Mouse (Mus musculus): ENCODE data around the gene Mettl24.
"Not testable (repeated sequence)": the region's sequence is repeated elsewhere in the genome, so short reads cannot be mapped to it uniquely, and the experiment has no call there.

Gene Mettl24

DNA sequence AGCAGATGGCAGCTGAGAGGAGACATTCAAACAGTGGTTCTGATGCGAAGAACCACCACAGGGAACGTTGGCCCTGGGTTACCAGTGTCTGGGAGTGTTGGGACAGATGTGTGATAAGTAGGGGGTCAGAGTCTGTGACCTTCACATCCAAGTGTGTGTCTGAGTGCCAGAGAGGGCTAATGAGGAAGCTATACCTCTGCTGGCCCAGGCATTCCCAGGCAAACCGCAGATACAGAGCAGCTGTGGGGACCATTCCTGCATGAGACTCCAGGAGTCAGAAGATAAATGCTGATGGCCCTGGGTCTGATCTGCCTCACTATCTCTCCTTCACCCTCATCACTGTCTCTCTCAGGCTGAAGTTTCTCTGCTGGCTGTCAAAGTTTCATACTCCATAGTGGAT is 57.6 kb downstream of the Mettl24 start:
- DNase-seq = no peak

DNA sequence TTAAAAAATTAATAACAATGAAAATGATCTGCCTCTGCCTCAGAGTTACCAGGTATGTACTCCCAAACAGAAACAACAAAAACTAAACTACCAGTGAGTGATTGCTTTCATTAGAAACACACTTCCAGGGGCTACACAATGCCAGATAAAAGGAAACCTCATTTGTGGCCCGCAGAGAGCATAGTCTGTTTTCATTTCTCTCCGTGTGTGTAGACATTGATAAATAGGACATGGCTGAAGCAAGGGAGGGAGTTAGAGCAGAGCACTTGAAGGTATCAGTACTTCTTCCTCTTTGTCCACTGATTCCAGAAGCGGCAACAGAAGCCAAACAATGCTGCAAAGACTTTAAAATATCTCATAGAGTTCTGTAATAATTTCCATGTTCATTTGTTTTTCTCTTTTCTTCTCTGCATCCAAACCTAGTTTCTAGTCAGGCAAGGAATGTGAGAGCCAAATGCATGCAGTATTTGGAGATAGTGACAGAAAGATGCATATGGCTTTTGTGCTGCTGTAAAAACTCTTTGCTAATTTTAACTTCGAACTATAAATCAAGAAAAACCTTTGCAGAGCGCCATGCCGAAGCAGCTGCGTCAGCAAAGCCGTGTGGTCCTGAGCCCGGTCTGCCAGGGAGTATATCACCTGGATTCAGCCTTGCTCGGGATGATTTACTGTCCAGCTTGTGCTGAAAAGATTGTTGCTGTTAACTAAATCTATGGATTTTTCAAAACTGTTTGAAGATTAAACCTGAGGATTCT is 67.4 kb downstream of the Mettl24 start:
- DNase-seq = no peak

DNA sequence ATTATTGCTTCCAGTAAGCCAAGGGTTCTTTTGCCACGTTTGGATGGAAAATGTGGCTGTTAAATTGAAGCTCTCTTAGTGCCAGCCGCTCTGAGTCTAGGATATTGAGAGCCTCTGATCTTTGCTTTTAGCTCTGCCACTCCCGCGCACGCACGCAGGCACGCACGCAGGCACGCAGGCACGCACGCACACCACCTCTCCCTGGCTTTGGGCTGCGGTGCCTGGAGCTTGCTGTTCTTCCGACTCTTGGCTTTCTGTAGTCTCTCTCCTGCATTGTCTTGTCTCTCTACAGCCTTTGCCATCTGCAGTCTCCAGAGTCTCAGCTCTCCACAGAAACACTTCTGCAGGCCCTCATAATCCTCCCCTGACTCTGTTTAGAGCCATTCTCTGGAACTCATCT is 68.1 kb downstream of the Mettl24 start:
- DNase-seq = no peak

DNA sequence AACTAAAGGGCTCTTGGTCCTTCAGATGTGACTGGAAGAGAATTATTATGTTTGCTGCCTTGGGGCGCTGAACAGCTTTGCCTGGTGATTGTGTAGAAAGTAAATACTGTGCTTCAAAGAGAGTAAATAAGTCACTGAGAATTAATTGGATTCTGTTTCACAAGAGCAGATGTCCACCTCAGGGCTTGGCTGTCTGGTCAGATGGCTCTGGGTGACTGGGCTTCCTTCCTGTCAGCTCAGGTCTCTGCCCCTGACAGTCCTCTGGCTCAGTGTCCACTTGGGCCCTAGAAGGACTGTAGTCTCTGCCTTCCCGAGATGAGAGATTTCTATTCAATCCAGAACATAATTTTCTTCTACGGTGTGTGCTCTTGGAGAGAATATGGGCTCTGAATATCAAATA is 70.0 kb downstream of the Mettl24 start:
- no peak for DNase-seq

DNA sequence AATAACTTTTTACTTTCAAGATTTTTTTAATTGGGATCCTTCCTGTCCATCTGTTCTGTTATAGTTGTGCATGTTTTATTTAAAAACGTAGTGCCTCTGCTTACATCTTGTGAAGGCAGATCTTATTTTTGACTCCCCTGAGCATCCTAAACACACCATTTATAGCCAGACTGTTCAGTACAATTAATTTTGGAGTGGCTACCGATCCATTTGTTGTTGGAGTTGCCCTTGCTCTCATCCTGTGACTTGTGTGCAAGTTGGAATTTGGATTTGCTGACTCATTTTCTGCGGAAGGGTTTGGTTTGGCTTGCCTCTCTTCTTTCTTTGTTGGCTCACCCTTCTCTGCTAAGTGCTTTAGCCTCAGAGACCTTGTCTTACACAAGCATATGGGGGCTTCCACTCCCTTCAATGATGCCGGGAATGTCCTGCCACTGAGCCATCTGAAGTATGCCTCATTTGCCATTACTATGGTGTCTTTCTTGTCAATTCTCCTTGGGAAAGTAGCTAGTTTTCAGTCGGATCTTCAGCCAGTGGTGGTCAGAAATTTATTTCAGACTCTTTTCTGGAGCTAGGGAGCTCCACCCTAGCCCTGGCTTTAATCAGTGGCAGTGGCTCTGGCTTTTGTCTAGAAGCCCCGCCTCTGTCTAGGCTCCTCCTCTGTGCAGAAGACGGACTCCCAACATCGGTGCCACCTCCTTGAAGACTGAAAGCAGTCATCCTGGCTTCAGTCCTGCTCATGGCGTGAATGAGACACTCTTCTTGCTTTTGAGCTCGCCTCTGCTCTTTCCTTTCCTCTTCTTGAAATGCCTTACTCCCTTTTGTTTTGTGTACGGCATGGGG is 75.3 kb downstream of the Mettl24 start:
- no peak for DNase-seq

DNA sequence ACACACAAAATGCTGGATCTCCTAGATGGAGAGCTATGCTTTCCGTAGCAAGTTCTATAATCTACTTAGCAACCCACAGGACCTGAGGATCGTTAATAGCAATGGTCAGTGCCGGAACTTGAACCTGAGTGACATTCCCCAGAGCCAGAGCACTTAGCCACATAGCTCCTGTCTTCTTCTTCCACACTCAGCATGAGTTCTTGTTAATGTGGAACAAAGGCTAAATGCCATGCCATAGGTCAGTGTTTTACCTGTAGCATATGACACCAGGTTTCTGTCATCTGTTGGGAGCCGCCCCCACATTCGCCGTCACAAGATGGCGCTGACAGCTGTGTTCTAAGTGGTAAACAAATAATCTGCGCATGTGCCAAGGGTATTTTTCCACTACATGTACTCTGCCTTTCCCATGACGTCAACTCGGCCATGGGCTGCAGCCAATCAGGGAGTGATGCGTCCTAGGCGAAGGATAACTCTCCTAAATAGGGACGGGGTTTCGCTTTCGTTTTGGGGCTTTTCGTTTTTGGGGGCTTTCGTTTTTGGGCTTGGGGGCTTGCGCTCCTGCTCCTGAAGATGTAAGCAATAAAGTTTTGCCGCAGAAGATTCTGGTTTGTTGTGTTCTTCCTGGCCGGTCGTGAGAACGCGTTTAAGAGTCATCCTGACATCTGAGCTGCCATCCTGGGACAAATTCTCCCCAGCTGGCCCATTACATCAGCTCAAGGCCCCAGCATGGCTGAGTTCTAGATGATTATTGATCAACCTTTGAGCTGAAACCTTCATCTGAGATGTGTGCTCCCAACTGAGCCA is 76.5 kb downstream of the Mettl24 start:
- not testable (repeated sequence) for DNase-seq

DNA sequence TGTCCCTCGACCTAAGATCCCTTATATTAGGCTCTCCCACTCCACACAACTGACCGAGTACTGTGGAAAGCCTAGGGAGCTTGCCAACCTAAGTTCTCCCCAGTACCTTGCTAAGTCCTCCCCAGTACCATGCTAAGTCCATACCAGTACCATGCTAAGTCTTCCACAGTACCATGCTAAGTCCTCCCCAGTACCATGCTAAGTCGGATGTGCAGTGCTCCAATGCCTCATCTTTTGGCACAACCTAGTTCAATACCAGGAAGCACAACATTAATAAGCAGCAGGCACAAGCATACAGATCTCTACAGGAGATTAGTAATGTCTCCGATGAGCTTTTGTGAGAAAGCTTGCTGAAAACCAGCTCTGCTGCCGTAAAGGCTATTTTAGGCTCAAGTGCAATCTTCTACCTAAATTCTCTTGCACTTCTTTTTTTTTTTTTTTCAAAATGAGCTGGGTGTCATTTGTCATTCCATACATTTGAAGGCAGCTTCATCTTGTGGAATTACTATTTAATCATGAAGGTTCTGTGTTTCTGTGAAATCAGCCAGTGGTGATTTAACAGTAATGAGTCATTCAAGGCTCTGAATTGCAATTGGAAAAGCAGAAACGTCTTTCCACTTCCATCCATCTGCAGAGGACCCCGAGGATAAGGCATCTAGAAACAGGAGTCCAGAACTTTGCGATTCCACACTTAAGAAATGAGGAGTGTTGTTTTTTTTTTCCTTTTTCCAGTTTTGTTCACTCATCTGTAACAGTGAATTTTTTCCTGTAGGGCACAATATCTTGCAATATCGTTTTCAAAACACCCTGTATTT is 77.3 kb downstream of the Mettl24 start:
- no peak for DNase-seq

DNA sequence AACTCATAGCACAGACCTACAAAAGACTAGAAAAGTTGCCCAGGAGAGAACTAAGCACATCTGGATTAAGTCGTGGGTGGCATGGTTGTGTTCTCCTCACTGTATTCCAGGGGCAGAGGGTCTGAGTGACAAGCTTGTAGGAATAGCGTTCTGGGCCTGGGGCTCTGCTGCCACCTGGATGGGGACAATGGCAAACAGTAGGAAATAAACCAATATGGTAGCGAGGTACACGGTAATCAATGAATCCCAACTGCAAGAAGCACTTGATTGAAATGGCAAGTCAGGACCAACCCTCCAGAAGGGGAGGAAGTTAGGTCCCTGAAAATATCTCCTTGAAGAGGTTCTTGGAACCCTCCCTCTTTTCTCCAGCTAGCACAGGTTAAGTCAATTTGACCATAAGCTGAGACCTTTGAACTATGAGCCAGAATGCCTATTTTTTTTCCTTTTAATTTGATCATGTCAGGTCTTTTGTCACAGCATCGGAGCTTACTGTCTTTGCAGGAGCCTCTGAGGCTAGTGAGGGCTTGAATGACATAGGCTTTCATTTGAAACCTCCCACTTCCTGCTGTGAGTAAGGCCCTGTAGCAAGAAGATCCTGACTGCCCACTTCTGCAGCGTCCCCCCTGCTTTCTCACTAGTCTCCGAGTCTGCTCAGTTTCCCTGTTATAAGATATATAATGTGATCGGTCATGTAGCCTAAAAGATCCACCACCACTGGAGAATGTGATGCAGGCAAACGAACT is 78.1 kb downstream of the Mettl24 start:
- no peak for DNase-seq

DNA sequence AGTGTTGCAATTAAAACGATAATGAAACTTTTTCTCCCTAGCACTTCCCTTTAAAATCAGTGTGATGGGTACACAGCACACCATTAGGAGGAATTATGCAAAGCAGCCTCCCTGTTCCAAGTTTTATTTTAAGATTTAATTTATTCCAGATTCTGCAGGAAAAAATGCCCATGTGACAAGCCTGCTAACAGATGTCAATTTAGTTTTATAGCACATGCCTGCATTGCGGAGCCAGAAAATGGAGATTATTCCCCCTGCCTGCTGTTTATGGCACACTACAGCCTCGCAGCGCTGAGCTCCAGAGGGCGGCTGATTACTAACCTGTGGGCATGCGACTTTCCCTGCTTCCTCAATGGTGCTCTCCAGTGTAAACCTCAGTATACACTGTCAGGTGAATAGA is 79.5 kb downstream of the Mettl24 start:
- peak; percentile 87 for DNase-seq

DNA sequence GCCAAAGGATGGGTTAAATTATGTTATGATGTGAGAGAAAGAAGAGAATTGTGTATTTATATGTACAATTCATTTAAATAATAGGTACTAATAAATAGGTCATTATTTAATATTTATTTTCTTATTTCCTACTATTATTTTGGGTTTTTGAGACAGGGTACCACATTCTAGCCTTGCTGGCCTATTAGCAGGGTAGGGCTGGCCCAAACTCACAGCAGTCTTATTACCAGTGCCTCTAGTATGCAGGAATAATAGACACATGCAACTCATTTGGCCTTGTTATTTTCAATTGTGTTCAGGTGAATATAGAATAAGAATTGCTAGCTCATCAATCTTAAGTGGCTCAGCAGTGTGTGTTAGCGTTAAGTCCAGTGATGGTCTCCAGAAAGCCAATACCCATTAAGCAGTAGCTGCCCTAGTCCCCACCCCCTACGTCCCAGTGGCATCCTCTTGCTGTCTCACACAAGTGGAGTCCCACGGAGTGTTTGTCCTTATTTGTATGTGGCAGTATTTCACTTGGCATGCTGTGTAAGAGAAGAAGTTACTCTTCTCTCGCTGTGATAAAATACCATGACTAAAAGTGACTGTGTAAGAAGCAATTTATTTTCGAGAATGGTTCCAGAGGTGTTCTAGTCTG is 80.1 kb downstream of the Mettl24 start:
- no peak for DNase-seq

DNA sequence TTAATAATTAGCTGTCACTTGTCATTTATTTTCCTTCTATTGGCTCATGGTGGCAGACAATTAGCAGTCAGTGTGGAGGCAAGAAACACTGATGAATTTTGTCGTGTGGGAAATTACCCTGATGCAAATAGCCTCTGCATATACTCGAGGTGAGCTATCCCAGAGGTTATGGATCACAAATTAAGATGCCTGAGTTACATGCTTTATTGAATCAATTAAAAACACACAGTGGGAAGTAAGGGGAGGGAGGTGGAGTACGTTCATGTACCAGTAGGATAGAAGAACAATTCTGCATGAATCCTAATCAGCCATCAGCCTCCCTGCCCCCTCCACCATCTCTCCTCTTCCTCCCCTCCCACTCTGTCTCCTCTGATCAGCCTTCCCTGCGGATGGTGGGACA is 89.2 kb downstream of the Mettl24 start:
- DNase-seq = no peak

DNA sequence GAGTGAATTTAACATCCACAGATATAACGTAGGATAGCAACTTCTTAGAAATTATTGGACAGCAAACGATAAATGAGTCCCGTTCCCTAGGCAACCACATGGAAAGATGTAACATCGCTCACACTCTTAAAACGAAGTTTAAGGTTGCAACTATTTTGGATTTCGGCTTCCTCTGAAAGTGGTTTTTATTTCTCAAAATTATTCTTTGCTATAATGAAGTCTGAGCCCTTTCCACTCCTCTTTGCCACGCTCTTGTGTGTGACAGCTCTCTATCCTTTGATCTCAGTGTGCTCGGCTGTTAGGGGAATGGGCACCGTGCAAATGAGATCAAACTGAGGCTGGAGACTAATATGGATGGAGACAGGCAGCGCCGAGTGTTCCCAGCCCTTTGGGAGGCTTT is 92.1 kb downstream of the Mettl24 start:
- no peak for DNase-seq

DNA sequence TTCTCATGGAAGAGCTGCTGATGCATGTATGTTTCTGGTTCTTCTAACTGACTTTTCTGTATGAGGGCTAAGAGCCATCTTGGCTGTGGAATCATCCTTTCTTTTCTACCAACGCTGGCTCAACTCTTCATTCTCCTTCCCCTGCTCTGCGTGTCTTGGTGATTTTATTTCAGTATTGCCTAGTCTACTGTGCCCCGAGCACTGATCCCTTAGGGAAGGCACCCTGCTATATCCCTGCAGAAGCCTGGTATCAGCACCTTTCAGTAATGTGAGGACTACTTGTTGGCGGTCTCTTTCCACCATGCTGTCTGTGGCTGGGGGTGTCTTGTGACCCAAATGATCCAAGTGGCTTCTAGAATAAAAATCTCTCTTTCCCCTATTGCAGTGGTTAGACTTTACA is 92.6 kb downstream of the Mettl24 start:
- no peak for DNase-seq

DNA sequence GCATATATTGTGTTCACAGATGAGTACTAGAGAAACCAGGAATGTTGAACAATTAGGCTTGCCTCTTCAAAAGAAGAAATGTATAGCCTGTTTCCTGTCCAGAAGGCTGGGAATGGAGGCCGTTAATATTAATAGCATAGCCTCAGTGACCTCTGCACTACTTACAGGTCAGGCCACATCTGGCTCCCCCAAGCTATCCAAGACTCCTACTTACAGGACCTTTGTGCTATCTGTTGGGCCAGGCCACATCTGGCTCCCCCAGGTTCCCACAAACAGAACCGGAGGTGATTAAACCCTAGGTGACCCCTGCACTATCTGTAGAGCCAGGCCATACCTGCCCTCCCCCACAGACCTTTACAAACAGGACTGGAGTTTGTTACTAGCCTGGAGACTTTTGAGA is 94.1 kb downstream of the Mettl24 start:
- DNase-seq = no peak

DNA sequence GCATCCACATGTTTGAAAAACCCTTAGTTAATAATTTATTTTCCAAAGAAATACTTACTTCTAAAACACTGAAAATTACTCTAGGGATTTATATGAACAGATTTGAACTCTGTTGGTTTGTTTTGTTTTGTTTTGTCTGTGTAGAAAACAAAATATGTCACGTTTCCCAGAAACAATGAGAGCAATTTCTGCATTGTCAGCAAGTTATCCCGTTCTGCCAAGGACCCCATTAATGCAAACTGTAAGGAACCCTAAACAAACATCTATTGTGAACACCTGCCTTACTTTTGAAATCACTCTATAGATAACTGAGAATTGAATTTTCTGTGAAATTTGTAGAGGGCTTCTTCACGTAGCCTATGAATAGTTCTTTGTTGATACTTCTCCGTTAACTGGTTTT is 95.4 kb downstream of the Mettl24 start:
- no peak for DNase-seq

DNA sequence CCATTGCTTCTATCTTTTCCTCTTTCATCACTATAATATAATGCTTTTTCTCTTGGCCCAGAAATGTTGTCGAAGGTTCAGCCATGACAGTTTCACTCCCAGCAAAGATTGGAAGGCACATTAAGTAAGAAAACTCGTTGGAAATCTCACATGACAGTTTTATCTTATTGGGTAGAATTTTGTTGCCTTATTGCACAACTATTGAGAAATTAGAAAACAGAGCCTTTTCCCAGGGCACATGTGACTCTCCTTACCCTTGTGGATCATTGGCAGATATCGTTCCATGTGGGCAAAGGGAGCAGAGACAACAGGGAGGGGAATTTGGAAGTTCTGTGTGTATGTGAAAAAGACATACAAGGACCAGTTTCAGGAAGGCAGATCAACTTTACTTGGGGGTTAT is 107.3 kb downstream of the Mettl24 start:
- no peak for DNase-seq

DNA sequence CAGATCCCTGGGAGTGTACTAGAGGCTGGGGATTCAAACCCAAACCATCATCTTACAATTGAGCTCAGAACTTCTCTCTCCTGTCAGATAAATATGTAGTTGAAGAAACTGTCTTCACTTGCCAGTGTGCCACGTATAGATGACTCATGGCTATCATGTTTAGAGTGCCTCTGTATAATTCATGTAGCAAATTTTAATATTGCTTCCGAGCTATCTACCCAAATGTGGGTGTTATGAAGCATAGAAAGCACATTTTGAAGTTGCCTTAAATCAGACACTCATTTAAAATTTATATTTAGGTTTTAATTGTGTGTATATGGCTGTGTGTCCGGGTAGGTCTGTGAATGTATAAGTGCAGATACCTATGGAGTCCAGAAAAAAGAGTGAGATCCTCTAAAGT is 109.0 kb downstream of the Mettl24 start:
- no peak for DNase-seq

DNA sequence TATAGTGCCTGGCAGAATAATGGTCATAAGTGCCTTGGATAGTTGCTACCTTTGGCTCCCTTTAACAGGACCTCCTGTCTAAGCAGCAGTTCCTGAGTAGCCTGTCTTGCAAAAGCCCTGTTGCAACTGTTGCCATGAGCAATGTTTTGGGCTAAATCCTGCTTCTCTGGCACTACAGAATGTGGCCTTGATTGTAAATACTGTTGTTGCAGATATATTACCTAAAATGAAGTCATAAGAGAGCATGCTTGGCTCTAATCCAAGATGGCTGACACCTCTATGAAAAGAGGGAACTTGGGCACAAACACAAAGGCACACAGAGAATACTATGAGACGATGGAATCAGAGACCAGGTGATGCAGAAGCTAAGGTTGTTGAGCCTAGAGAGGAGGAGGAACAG is 122.1 kb downstream of the Mettl24 start:
- DNase-seq = no peak

DNA sequence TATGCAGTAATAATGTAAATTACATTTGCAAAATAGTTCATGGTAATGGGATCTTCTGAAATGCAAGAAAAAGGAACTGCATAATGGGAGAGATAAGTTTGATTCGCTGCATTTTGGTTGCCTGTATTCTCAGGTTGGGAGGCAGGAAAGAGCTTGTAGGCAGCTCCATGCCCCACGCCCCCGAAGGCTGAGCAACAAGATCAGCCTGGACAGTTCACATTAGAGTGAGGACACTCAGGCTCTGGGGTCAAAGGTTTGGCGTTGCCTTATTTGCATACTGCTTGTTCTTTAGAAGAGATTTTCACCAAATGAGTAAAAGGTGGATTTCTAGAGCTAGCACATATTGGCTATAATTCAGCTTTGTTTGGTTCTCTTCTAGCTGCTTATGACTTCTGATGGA is 123.1 kb downstream of the Mettl24 start:
- DNase-seq = no peak

DNA sequence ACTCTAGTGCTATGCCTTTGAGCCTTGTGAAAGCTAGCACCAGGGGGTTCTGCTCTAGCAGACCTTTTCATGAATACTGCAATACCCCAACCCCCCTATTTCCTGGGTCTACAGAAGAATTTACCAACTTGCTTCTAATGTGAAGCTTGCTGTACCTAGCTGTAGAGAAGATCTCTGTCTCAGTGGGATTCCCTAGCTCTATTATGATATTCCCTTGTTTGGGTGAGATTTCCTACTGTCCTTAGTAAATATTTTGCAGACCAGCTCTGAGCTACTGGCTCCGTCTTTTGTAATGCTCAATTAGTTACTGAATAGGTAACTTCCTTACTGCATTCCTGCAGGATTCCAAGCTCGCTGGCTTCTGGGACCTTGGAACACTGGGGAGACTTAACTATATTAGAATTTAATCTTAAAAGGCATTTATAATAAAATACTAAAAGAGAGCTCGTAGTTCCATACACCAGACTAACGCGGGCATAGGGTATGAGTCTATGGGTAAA is 126.4 kb downstream of the Mettl24 start:
- DNase-seq = not testable (repeated sequence)

DNA sequence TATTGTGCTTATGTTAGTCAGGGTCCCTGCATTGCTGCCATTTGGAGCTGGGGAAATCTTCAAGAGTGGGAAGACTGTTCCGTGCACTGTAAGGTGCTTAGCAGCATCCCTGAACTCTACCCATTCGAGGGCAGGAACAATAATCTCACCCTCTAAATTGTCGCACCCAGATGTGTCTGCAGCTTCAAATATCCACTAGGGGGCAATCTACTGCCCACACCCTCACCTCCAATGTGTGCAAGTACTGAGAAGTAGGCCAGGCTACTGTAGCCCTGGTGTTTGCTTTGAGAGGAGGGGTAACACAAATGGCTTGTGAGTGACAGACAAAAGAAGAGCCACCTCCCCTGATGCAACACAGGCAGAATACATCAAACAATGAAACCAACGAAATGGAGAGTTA is 130.5 kb downstream of the Mettl24 start:
- no peak for DNase-seq

All from layer of hippocampus, adult 9-11 months (tissue).